Mouse (Mus musculus) forebrain, embryonic 15.5 days (tissue): Measurements from ENCODE around the gene Lrrc4b. TPM values are rescaled to one million over a fixed set of nuclear protein-coding genes. Genes with fewer than 3 reads are reported as not detected.

ENCODE experiments used
- ATAC-seq: fragments of 200-750 bp; cut with Nextera tagmentation; replicated peaks from 2 replicates; pipeline ENCODE4 v1.8.0; 2017; ENCODE audit warnings: mild to moderate bottlenecking, moderate TSS enrichment, moderate library complexity
- H3K27ac ChIP-seq: fragments of 300-500 bp; sonication (generic); replicated peaks from 2 replicates; pipeline ENCODE4 v1.5.1; 2015; ENCODE audit warnings: mild to moderate bottlenecking, inconsistent platforms
- H3K27me3 ChIP-seq: fragments of 300-500 bp; sonication (generic); 2 replicates; pipeline ENCODE4 v1.6.1; 2015; ENCODE audit warnings: inconsistent platforms
- H3K36me3 ChIP-seq: fragments of 300-500 bp; sonication (generic); 2 replicates; pipeline ENCODE4 v1.6.1; 2015; ENCODE audit warnings: mild to moderate bottlenecking, inconsistent platforms
- H3K4me1 ChIP-seq: fragments of 300-500 bp; sonication (generic); 2 replicates; pipeline ENCODE4 v1.6.1; 2015; ENCODE audit warnings: inconsistent platforms
- H3K4me2 ChIP-seq: fragments of 300-500 bp; sonication (generic); replicated peaks from 2 replicates; pipeline ENCODE4 v1.6.1; 2015; ENCODE audit warnings: mild to moderate bottlenecking, inconsistent platforms
- H3K4me3 ChIP-seq: fragments of 300-500 bp; sonication (generic); 2 replicates; pipeline ENCODE4 v1.5.1; 2015; ENCODE audit warnings: mild to moderate bottlenecking, inconsistent platforms
- H3K9ac ChIP-seq: fragments of 300-500 bp; sonication (generic); replicated peaks from 2 replicates; pipeline ENCODE4 v1.6.1; 2015; ENCODE audit warnings: mild to moderate bottlenecking, inconsistent platforms
- H3K9me3 ChIP-seq: fragments of 300-500 bp; sonication (generic); 2 replicates; pipeline ENCODE4 v1.6.1; 2016; ENCODE audit warnings: inconsistent platforms
- WGBS: fragments of 180-500 bp; shearing (Covaris S2); methylation state at CpG from one replicate; pipeline ENCODE4 v1.1.7; 2015; ENCODE audit warnings: mixed read lengths; 5-methylcytosine and 5-hydroxymethylcytosine counted together
- polyA plus RNA-seq: library from polyadenylated mRNA; unstranded; fragments of >200 nt; fragmentation: Nextera tagmentation; extraction: Ambion mirVana; gene quantifications from 2 replicates; pipeline ENCODE4 v1.2.1, GENCODE M21; 2015

The Lrrc4b gene
- polyA plus RNA-seq, 1 experiment from 2014 or later: 15.7 TPM

- Histone ChIP-seq H3K9ac (no peak overlapping the region), H3K4me1 (peaks cover 28% of the 10 kb centered on the region), H3K4me2 (no peak overlapping the region), H3K9me3 (no peaks in the 10 kb centered on the region), H3K27ac (no peak overlapping the region), H3K4me3 (no peak overlapping the region), H3K27me3 (no peaks in the 10 kb centered on the region), H3K36me3 (peaks cover 68% of the 10 kb centered on the region)
- 86% methylated on average over 6 of the region's 6 CpGs for WGBS
- ATAC-seq: no peak
Observed at GRCm38 (mm10) chr7:44460067-44460466, 31.2 kb downstream of the Lrrc4b start.

GRCm38 (mm10) chr7:44460767-44461502 is 32.1 kb downstream of the Lrrc4b start:
- H3K4me1 ChIP-seq: peaks cover 33% of the 10 kb centered on the region
- no peak overlapping the region for H3K27ac ChIP-seq
- no peak overlapping the region for H3K4me3 ChIP-seq
- H3K9ac ChIP-seq: no peak overlapping the region
- WGBS: 86% methylated on average over 31 of the region's 31 CpGs
- no peak overlapping the region for H3K4me2 ChIP-seq
- H3K27me3 ChIP-seq: no peaks in the 10 kb centered on the region
- no peak for ATAC-seq
- H3K36me3 ChIP-seq: peaks cover 62% of the 10 kb centered on the region
- H3K9me3 ChIP-seq: no peaks in the 10 kb centered on the region

- no peak overlapping the region for H3K4me2 ChIP-seq
- no peak overlapping the region for H3K9ac ChIP-seq
- 83% methylated on average over 57 of the region's 57 CpGs for WGBS
- H3K4me1 ChIP-seq: peaks cover 33% of the 10 kb centered on the region
- no peak overlapping the region for H3K27ac ChIP-seq
- no peaks in the 10 kb centered on the region for H3K9me3 ChIP-seq
- no peaks in the 10 kb centered on the region for H3K27me3 ChIP-seq
- peaks cover 57% of the 10 kb centered on the region for H3K36me3 ChIP-seq
- H3K4me3 ChIP-seq: no peak overlapping the region
- ATAC-seq: no peak
Observed at GRCm38 (mm10) chr7:44461503-44462217, 32.8 kb downstream of the Lrrc4b start.

- H3K36me3 ChIP-seq: peaks cover 49% of the 10 kb centered on the region
- 40% methylated on average over 77 of the region's 77 CpGs for WGBS
- H3K9ac ChIP-seq: no peak overlapping the region
- ATAC-seq: no peak
- peaks cover 40% of the 10 kb centered on the region for H3K4me1 ChIP-seq
- no peak overlapping the region for H3K4me2 ChIP-seq
- no peak overlapping the region for H3K4me3 ChIP-seq
- no peaks in the 10 kb centered on the region for H3K9me3 ChIP-seq
- no peak overlapping the region for H3K27ac ChIP-seq
- no peaks in the 10 kb centered on the region for H3K27me3 ChIP-seq
Observed at GRCm38 (mm10) chr7:44462218-44463055, 33.6 kb downstream of the Lrrc4b start.

- no peaks in the 10 kb centered on the region for H3K27me3 ChIP-seq
- WGBS: 55% methylated on average over 8 of the region's 8 CpGs
- peak overlapping the region; percentile 72; the same call in 1 of the 2 replicates for H3K27ac ChIP-seq
- H3K4me3 ChIP-seq: no peak overlapping the region
- H3K36me3 ChIP-seq: peaks cover 44% of the 10 kb centered on the region
- peaks cover 42% of the 10 kb centered on the region for H3K4me1 ChIP-seq
- no peak for ATAC-seq
- no peak overlapping the region for H3K9ac ChIP-seq
- H3K4me2 ChIP-seq: no peak overlapping the region
- H3K9me3 ChIP-seq: no peaks in the 10 kb centered on the region
Observed at GRCm38 (mm10) chr7:44463056-44463425, 34.2 kb downstream of the Lrrc4b start.

GRCm38 (mm10) chr7:44463556-44464225 is 34.9 kb downstream of the Lrrc4b start:
- no peak for ATAC-seq
- WGBS: 86% methylated on average over 10 of the region's 10 CpGs
- Histone ChIP-seq H3K9ac (no peak overlapping the region), H3K4me3 (no peak overlapping the region), H3K4me1 (peaks cover 47% of the 10 kb centered on the region), H3K36me3 (peaks cover 38% of the 10 kb centered on the region), H3K9me3 (no peaks in the 10 kb centered on the region), H3K27ac (peak overlapping the region; percentile 72), H3K4me2 (no peak overlapping the region), H3K27me3 (no peaks in the 10 kb centered on the region)

- Histone ChIP-seq H3K36me3 (peaks cover 32% of the 10 kb centered on the region), H3K9ac (no peak overlapping the region), H3K9me3 (no peaks in the 10 kb centered on the region), H3K4me2 (no peak overlapping the region), H3K4me3 (no peak overlapping the region), H3K27ac (peak overlapping the region; percentile 72), H3K27me3 (no peaks in the 10 kb centered on the region), H3K4me1 (peaks cover 55% of the 10 kb centered on the region)
- WGBS: 13% methylated on average over 4 of the region's 4 CpGs
- no peak for ATAC-seq
Observed at GRCm38 (mm10) chr7:44464511-44464910, 35.7 kb downstream of the Lrrc4b start.

- Histone ChIP-seq H3K4me3 (no peak within 1 kb of the TSS), H3K36me3 (peaks cover 32% of the 10 kb centered on the region), H3K9me3 (no peaks in the 10 kb centered on the region), H3K27ac (peak within 1 kb of the TSS; percentile 72), H3K9ac (no peak within 1 kb of the TSS), H3K4me2 (no peak within 1 kb of the TSS), H3K27me3 (no peaks in the 10 kb centered on the region), H3K4me1 (peaks cover 58% of the 10 kb centered on the region)
- 47% methylated on average over 2 of the region's 2 CpGs for WGBS
- ATAC-seq: no peak
Observed at GRCm38 (mm10) chr7:44465111-44465510, 36.3 kb downstream of the Lrrc4b start, which contains the start of gene Aspdh. Aspdh (plus strand) TSS chr7:44465391.

- Histone ChIP-seq H3K36me3 (peaks cover 27% of the 10 kb centered on the region), H3K9me3 (no peaks in the 10 kb centered on the region), H3K4me3 (no peak overlapping the region), H3K4me1 (peaks cover 58% of the 10 kb centered on the region), H3K4me2 (no peak overlapping the region), H3K9ac (no peak overlapping the region), H3K27ac (peak overlapping the region; percentile 92; the same call in 1 of the 2 replicates), H3K27me3 (no peaks in the 10 kb centered on the region)
- 78% methylated on average over 10 of the region's 10 CpGs for WGBS
- ATAC-seq: no peak
Observed at GRCm38 (mm10) chr7:44466006-44466887, 37.4 kb downstream of the Lrrc4b start.

GRCm38 (mm10) chr7:44466888-44467311 is 38.1 kb downstream of the Lrrc4b start:
- Histone ChIP-seq H3K36me3 (peaks cover 20% of the 10 kb centered on the region), H3K27me3 (no peaks in the 10 kb centered on the region), H3K4me1 (peaks cover 58% of the 10 kb centered on the region), H3K4me2 (no peak overlapping the region), H3K9me3 (no peaks in the 10 kb centered on the region), H3K27ac (peak overlapping the region; percentile 92), H3K9ac (no peak overlapping the region), H3K4me3 (0 out of 2 replicates have a peak overlapping the region, but pooled peaks have one; percentile 57)
- ATAC-seq: peak; percentile 0; the same call in 1 of the 2 replicates
- WGBS: 82% methylated on average over 16 of the region's 16 CpGs
